Mouse (Mus musculus) ES-E14 (cell line): ENCODE data around the gene Nfkb2. TPM values are rescaled to one million over a fixed set of nuclear protein-coding genes. Genes with fewer than 3 reads are reported as not detected.
A peak's percentile ranks its signal among the peaks of the same experiment; 100 is the strongest.

Source experiments
- DNase-seq: peaks from one replicate; pipeline ENCODE4 v3.0.0-alpha.2; 2013; ENCODE audit warnings: low read depth, low spot score
- H3K27ac ChIP-seq: 2 replicates; pipeline ENCODE4 v1.5.1; 2012; ENCODE audit warnings: low read depth, mild to moderate bottlenecking, low read length, moderate library complexity, mixed read lengths; ENCODE audit not compliant: poor library complexity, insufficient read depth, severe bottlenecking
- H3K36me3 ChIP-seq: 2 replicates; pipeline ENCODE4 v1.6.1; 2012; ENCODE audit warnings: mild to moderate bottlenecking, low read length, moderate library complexity, mixed read lengths; ENCODE audit not compliant: control insufficient read depth, poor library complexity, insufficient read depth, severe bottlenecking
- H3K4me1 ChIP-seq, 2 experiments: fragments of 150-350 bp in 1 of 2; sonication (generic) in 1 of 2; 2 replicates each; pipeline ENCODE4 v1.6.1; 2012; ENCODE audit warnings: low read length in 2 of 2, mild to moderate bottlenecking in 1 of 2, mixed read lengths in 1 of 2; ENCODE audit not compliant: control insufficient read depth in 2 of 2, insufficient read depth in 2 of 2, poor library complexity in 1 of 2
- H3K4me3 ChIP-seq, 2 experiments: fragments of 150-350 bp in 1 of 2; sonication (generic) in 1 of 2; 2 replicates each; pipeline ENCODE4 v1.5.1; 2012; ENCODE audit warnings: low read length in 2 of 2, low read depth in 1 of 2, mild to moderate bottlenecking in 1 of 2, mixed read lengths in 1 of 2; ENCODE audit not compliant: insufficient read depth in 1 of 2, poor library complexity in 1 of 2, severe bottlenecking in 1 of 2
- H3K9ac ChIP-seq: 2 replicates; pipeline ENCODE4 v1.6.1; 2012; ENCODE audit warnings: low read depth, mild to moderate bottlenecking, low read length, mixed read lengths; ENCODE audit not compliant: poor library complexity, insufficient read depth, severe bottlenecking
- H3K9me3 ChIP-seq: fragments of 150-350 bp; sonication (generic); 2 replicates; pipeline ENCODE4 v1.6.1; 2012; ENCODE audit warnings: low read depth, mild to moderate bottlenecking, low read length; ENCODE audit not compliant: control insufficient read depth, insufficient read depth
- CHD2 ChIP-seq: IDR thresholded peaks from 2 replicates; pipeline ENCODE4 v1.6.1; 2014; ENCODE audit warnings: mild to moderate bottlenecking, low read depth, low read length, inconsistent platforms
- HCFC1 ChIP-seq: IDR thresholded peaks from 2 replicates; pipeline ENCODE4 v1.6.1; 2012; ENCODE audit warnings: low read length, inconsistent platforms, borderline replicate concordance; ENCODE audit not compliant: insufficient read depth
- MAFK ChIP-seq: IDR thresholded peaks from 2 replicates; pipeline ENCODE4 v1.6.1; 2014; ENCODE audit warnings: mild to moderate bottlenecking, low read depth, low read length, inconsistent platforms; ENCODE audit not compliant: insufficient read depth
- ZC3H11A ChIP-seq: IDR thresholded peaks from 2 replicates; pipeline ENCODE4 v1.6.1; 2012; ENCODE audit warnings: low read depth, mild to moderate bottlenecking, inconsistent platforms, low read length, borderline replicate concordance
- ZNF384 ChIP-seq: IDR thresholded peaks from 2 replicates; pipeline ENCODE4 v1.6.1; 2012; ENCODE audit warnings: low read depth, low read length, inconsistent platforms
- in situ Hi-C, 2 experiments: fragments of 600-800 bp; cut with MboI; formaldehyde crosslinking; loops; one replicate each; pipeline ENCODE4 v1.15.1; 2025; ENCODE audit warnings: low sequenced_read_pairs in 2 of 2, inconsistent platforms in 1 of 2; ENCODE audit not compliant: unreplicated experiment in 2 of 2
- total RNA-seq: library from RNA; depleted of rRNA; stranded (reverse); fragments of 300-350 nt; gene quantifications from 2 replicates; pipeline ENCODE4 v1.2.3, GENCODE M21; 2012; rRNA removed

The Nfkb2 gene
- total RNA-seq, 1 experiment, result 13.0 TPM

- in situ Hi-C loops, result no loop called here
- Histone ChIP-seq H3K36me3 (no peaks in the 10 kb centered on the region), H3K4me1 (peaks cover 5% of the 10 kb centered on the region in 2 experiments; a peak in 2 of 4 replicates), H3K9me3 (no peaks in the 10 kb centered on the region), H3K27ac (no peak overlapping the region), H3K4me3 (peak overlapping the region; percentile 73 to 86), H3K9ac (peak overlapping the region; percentile 79)
- DNase-seq, result peak; percentile 85
- TF ChIP-seq MAFK (no peak), HCFC1 (peak; percentile 91), CHD2 (peak; percentile 75; the same call in 1 of the 2 replicates), ZC3H11A (no peak)
Measured at GRCm38 (mm10) chr19:46356701-46357138, 52.6 kb downstream of the Nfkb2 start.

- Histone ChIP-seq H3K9me3 (no peaks in the 10 kb centered on the region), H3K36me3 (no peaks in the 10 kb centered on the region), H3K27ac (no peak overlapping the region), H3K9ac (peak overlapping the region; percentile 79; the same call in 1 of the 2 replicates), H3K4me3 (peak overlapping the region; percentile 73 to 86), H3K4me1 (peaks cover 5% of the 10 kb centered on the region in 2 experiments; a peak in 2 of 4 replicates)
- in situ Hi-C loops, result no loop called here
- no peak for TF ChIP-seq MAFK
- TF ChIP-seq ZNF384, result no peak
- no peak for TF ChIP-seq ZC3H11A
- no peak for TF ChIP-seq HCFC1
- TF ChIP-seq CHD2, result no peak
- DNase-seq, result no peak
Measured at GRCm38 (mm10) chr19:46357344-46358280, 53.5 kb downstream of the Nfkb2 start.

GRCm38 (mm10) chr19:46358381-46358780 is 54.3 kb downstream of the Nfkb2 start:
- Histone ChIP-seq H3K36me3 (no peaks in the 10 kb centered on the region), H3K4me3 (peak overlapping the region; percentile 73 to 86; a peak in 3 of 4 replicates), H3K9ac (no peak overlapping the region), H3K9me3 (no peaks in the 10 kb centered on the region), H3K4me1 (peaks cover 5 to 7% of the 10 kb centered on the region in 2 experiments; a peak in 2 of 4 replicates), H3K27ac (no peak overlapping the region)
- in situ Hi-C loops, result no loop called here
- TF ChIP-seq ZC3H11A (no peak), CHD2 (no peak), ZNF384 (no peak), HCFC1 (no peak), MAFK (no peak)
- DNase-seq, result no peak

Other genes with a start within 250 kb of the Nfkb2 start
- 134 and 140 TPM in 2 replicates for gene Nolc1, start 228.5 kb upstream of the Nfkb2 start, total RNA-seq
- gene Elovl3, start 172.4 kb upstream of the Nfkb2 start, total RNA-seq, result 0.16 and 0.22 TPM in 2 replicates
- gene Pitx3, start 156.0 kb upstream of the Nfkb2 start, total RNA-seq, result 0.18 TPM in 1 of 2 replicates, not detected in the other
- gene Gbf1, start 151.8 kb upstream of the Nfkb2 start, total RNA-seq, result 29.0 and 31.8 TPM in 2 replicates
- gene Psd, start 22.8 kb downstream of the Nfkb2 start, total RNA-seq, result 2.4 and 3.1 TPM in 2 replicates
- 7.8 and 7.9 TPM in 2 replicates for gene Fbxl15, start 23.9 kb downstream of the Nfkb2 start, total RNA-seq
- gene Cuedc2, start 34.4 kb downstream of the Nfkb2 start, total RNA-seq, result 75.1 and 102 TPM in 2 replicates
- gene Mfsd13a, start 36.8 kb downstream of the Nfkb2 start, total RNA-seq, result 9.9 and 19.8 TPM in 2 replicates
- gene 2310034G01Rik, start 46.0 kb downstream of the Nfkb2 start, total RNA-seq, result 0.53 and 0.80 TPM in 2 replicates
- gene Actr1a, start 91.4 kb downstream of the Nfkb2 start, total RNA-seq, result 66.7 and 85.7 TPM in 2 replicates
- 12.6 and 14.5 TPM in 2 replicates for gene Sufu, start 92.6 kb downstream of the Nfkb2 start, total RNA-seq
- 26.1 and 33.2 TPM in 2 replicates for gene Trim8, start 197.4 kb downstream of the Nfkb2 start, total RNA-seq